Mouse (Mus musculus): ENCODE results near the gene Akr1b10.

The Akr1b10 gene

GRCm38 (mm10) chr6:34416521-34416920, 32.5 kb downstream of the Akr1b10 start:
- in situ Hi-C loops (cut with MboI; ENCODE audit: low pct_unique_long_range_greater_than_20kb in 1 of 2, low sequenced_read_pairs in 2 of 2, unreplicated experiment in 1 of 2): no loop called here

DNA sequence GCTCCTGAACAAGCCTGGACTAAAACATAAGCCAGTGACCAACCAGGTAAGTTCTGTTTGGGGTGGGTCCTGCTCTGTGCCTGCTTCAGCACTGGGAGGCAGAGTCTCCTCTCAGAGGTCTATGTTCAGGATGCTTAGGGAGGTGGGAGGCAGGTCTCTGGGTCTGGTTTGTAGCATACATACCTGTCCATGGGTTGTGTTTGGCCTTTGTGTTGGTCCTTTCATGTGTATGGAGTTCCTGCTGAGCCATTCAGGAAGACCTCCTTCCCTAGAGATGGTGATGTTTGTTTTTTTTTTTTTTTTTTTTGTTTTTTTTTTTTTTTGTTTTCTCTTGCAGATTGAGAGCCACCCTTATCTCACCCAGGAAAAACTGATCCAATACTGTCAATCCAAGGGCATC, 35.1 kb downstream of the Akr1b10 start:
- in situ Hi-C loops (cut with MboI; ENCODE audit: low pct_unique_long_range_greater_than_20kb in 1 of 2, low sequenced_read_pairs in 2 of 2, unreplicated experiment in 1 of 2): no loop called here

DNA sequence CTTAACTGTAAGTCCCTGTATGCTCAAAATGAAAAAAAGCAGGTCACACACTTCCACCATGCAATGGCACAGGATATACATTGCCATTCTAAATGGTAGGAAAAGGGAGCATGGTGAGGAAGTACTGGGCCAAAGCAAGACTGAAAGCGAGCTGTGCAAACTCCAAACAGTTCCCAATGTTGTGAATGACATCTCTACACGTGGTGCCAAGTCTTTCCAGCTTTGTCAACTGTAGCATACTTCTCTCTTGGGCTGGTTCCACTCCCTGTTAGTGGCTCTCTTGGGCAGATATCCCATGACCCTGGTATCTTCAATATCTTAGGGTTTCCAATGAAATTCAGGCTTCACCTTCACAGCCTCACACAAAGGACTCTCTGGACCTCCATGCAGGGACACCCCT, 55.0 kb downstream of the Akr1b10 start:
- in situ Hi-C loops (cut with MboI; ENCODE audit: low pct_unique_long_range_greater_than_20kb in 1 of 2, low sequenced_read_pairs in 2 of 2, unreplicated experiment in 1 of 2): no loop called here

DNA sequence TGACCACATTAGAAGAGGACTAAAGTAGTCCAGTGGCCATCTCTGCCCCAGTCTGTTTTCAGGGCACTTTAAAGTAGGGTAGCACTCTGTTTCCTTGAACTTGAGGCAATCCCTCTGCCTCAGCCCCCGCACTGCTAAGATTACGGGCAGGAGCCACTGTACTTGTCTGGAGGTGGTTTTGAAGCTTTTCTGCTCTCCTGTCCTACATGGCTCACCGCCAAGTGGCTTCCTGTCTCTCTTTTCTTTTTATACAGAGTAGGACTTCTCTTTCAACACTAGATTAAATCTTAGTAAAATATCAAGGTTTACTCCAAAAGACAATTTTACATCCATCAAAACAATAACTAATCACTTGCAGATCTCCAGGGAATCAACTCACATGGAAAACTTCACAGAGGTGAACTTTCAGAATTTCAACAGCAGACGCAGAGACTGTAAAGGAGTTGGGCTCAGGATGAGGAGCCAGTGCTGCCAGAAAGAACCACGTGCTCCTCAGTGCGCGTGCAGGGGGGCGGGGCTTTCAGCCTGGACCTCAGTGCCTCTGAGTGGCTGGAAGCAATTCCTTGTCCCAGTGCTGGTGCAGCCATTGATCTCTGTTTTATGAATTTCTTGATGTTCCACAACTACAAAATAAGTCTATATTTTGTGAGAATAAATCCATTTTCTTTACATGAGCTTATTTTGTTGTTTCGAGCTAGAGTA, 57.7 kb downstream of the Akr1b10 start:
- in situ Hi-C loops (cut with MboI; ENCODE audit: low pct_unique_long_range_greater_than_20kb in 1 of 2, low sequenced_read_pairs in 2 of 2, unreplicated experiment in 1 of 2): no loop called here

DNA sequence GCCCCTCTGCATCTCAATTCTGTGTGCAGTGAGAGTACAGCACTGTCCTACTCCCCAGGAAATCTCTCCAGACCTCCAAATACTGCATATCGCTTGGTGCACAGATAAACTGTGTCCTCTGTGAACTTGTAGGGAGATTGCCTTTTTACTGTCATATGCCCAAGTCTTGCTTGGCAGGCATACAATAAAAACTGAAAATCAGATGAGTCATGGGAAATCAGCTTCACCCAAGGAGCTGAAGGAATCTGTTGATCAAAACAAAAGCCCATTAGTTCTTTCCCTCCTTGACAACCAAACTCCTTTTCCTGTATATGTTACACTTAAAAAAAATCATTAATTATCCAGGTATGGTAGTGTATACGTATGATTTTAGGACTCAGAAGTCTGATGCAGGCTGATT, 59.8 kb downstream of the Akr1b10 start:
- in situ Hi-C loops (cut with MboI; ENCODE audit: low pct_unique_long_range_greater_than_20kb in 1 of 2, low sequenced_read_pairs in 2 of 2, unreplicated experiment in 1 of 2): no loop called here

Measured in mouse embryonic stem cell (cell line).